Mouse (Mus musculus) olfactory bulb, adult 2 months (tissue): ENCODE data around the gene Slc25a22.
"Not testable (repeated sequence)": the region's sequence is repeated elsewhere in the genome, so short reads cannot be mapped to it uniquely, and the experiment has no call there.

ENCODE experiments used
- CTCF ChIP-seq: fragments of 200-500 bp; IDR thresholded peaks from 2 replicates; pipeline ENCODE4 v1.5.1; 2012; ENCODE audit warnings: low read depth, mild to moderate bottlenecking, low read length, moderate library complexity; ENCODE audit not compliant: insufficient read depth
- POLR2A ChIP-seq: fragments of 200-500 bp; IDR thresholded peaks from 2 replicates; pipeline ENCODE4 v1.6.1; 2012; ENCODE audit warnings: mild to moderate bottlenecking, low read depth, low read length, moderate library complexity; ENCODE audit not compliant: insufficient read depth

DNA sequence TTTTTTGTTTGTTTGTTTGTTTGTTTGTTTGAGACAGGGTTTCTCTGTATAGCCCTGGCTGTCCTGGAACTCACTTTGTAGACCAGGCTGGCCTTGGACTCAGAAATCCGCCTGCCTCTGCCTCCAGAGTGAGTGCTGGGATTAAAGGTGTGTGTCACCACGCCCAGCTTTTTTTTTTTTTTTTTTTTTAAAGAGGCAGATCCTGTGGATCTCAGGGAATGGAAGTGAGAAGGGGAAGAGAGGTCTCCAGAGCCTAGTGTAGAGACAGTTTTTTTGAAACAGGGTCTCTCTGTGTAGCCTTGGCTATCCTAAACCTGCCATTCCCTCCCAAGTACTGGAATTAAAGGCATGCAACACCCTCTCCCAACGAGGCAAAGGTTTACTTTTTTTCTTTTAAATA is 8.7 kb upstream of the Slc25a22 start:
- not testable (repeated sequence) for TF ChIP-seq POLR2A, CTCF
